Mouse (Mus musculus) liver, adult 2 months (tissue): ENCODE data around the gene Rad54l. TPM values are rescaled to one million over a fixed set of nuclear protein-coding genes. Genes with fewer than 3 reads are reported as not detected.
A peak's percentile ranks its signal among the peaks of the same experiment; 100 is the strongest.

Experiments
- DNase-seq: peaks from one replicate; pipeline ENCODE4 v3.0.0-alpha.2; 2011; ENCODE audit warnings: low read depth, low spot score; ENCODE audit errors: extremely low read depth
- H3K27ac ChIP-seq: fragments of 200-500 bp; replicated peaks from 2 replicates; pipeline ENCODE4 v1.5.1; 2012; ENCODE audit warnings: low read depth, mild to moderate bottlenecking, control low read depth, inconsistent platforms, low read length; ENCODE audit not compliant: insufficient read depth
- H3K27me3 ChIP-seq: fragments of 200-500 bp; 2 replicates; pipeline ENCODE4 v1.6.1; 2012; ENCODE audit warnings: mild to moderate bottlenecking, moderate library complexity, low read length, inconsistent platforms; ENCODE audit not compliant: control insufficient read depth, insufficient read depth
- H3K36me3 ChIP-seq: fragments of 200-500 bp; 2 replicates; pipeline ENCODE4 v1.6.1; 2012; ENCODE audit warnings: low read length, inconsistent platforms; ENCODE audit not compliant: control insufficient read depth, insufficient read depth
- H3K4me1 ChIP-seq: fragments of 200-500 bp; 2 replicates; pipeline ENCODE4 v1.6.1; 2011; ENCODE audit warnings: low read length; ENCODE audit not compliant: control insufficient read depth, insufficient read depth
- H3K4me3 ChIP-seq: fragments of 200-500 bp; 2 replicates; pipeline ENCODE4 v1.5.1; 2011; ENCODE audit warnings: low read depth, mild to moderate bottlenecking, control low read depth, low read length, moderate library complexity; ENCODE audit not compliant: insufficient read depth
- H3K79me2 ChIP-seq: fragments of 200-500 bp; 2 replicates; pipeline ENCODE4 v1.6.1; 2012; ENCODE audit warnings: inconsistent platforms, mild to moderate bottlenecking, low read length, moderate library complexity; ENCODE audit not compliant: control insufficient read depth, insufficient read depth
- H3K9ac ChIP-seq: fragments of 200-500 bp; 2 replicates; pipeline ENCODE4 v1.6.1; 2012; ENCODE audit warnings: low read depth, mild to moderate bottlenecking, control low read depth, inconsistent platforms, low read length
- CTCF ChIP-seq: fragments of 200-500 bp; IDR thresholded peaks from 2 replicates; pipeline ENCODE4 v1.5.1; 2011; ENCODE audit warnings: low read depth, low read length, control low read depth
- POLR2A ChIP-seq: fragments of 200-500 bp; IDR thresholded peaks from 2 replicates; pipeline ENCODE4 v1.6.1; 2011; ENCODE audit warnings: low read length, control low read depth; ENCODE audit not compliant: insufficient read depth; ENCODE audit errors: extremely low read depth
- WGBS: fragments of 180-500 bp; shearing (Covaris S2); methylation state at CpG from one replicate; pipeline ENCODE4 v1.1.7; 2018; 5-methylcytosine and 5-hydroxymethylcytosine counted together
- polyA plus RNA-seq: library from polyadenylated mRNA; depleted of rRNA; stranded (reverse); fragments of >200 nt; gene quantifications from 2 replicates; pipeline ENCODE4 v1.2.3, GENCODE M21; 2012
- total RNA-seq: library from RNA; depleted of rRNA; stranded (reverse); fragments of >200 nt; gene quantifications from 2 replicates; pipeline ENCODE4 v1.2.3, GENCODE M21; 2014

The Rad54l gene
- total and polyA plus RNA-seq, 2 experiments, result 0.06 to 0.18 TPM

GRCm38 (mm10) chr4:116137421-116137996, 14.0 kb upstream of the Rad54l start:
- no peak overlapping the region for H3K27ac ChIP-seq

GRCm38 (mm10) chr4:116134990-116135389, 11.5 kb upstream of the Rad54l start:
- H3K4me3 ChIP-seq, result no peak overlapping the region
- TF ChIP-seq CTCF, result peak; percentile 47
- TF ChIP-seq POLR2A, result no peak
- H3K79me2 ChIP-seq, result no peaks in the 10 kb centered on the region
- no peaks in the 10 kb centered on the region for H3K4me1 ChIP-seq
- no peaks in the 10 kb centered on the region for H3K27me3 ChIP-seq
- no peak overlapping the region for H3K9ac ChIP-seq
- no peak overlapping the region for H3K27ac ChIP-seq
- WGBS, result 60% methylated on average over 2 of the region's 2 CpGs
- no peaks in the 10 kb centered on the region for H3K36me3 ChIP-seq
- DNase-seq, result peak; percentile 42

More at GRCm38 (mm10) chr4:116137421-116137996, 14.0 kb upstream of the Rad54l start:
- 65% methylated on average over 13 of the region's 13 CpGs for WGBS
- no peak for DNase-seq
- TF ChIP-seq POLR2A, result no peak
- TF ChIP-seq CTCF, result no peak
- no peak overlapping the region for H3K9ac ChIP-seq
- H3K79me2 ChIP-seq, result no peaks in the 10 kb centered on the region
- H3K4me3 ChIP-seq, result no peak overlapping the region
- H3K36me3 ChIP-seq, result no peaks in the 10 kb centered on the region
- no peaks in the 10 kb centered on the region for H3K27me3 ChIP-seq
- no peaks in the 10 kb centered on the region for H3K4me1 ChIP-seq

- no peaks in the 10 kb centered on the region for H3K27me3 ChIP-seq
- TF ChIP-seq POLR2A, result no peak
- TF ChIP-seq CTCF, result no peak
- H3K27ac ChIP-seq, result no peak overlapping the region
- H3K9ac ChIP-seq, result no peak overlapping the region
- WGBS, result 84% methylated on average over 4 of the region's 4 CpGs
- H3K36me3 ChIP-seq, result no peaks in the 10 kb centered on the region
- H3K79me2 ChIP-seq, result no peaks in the 10 kb centered on the region
- no peaks in the 10 kb centered on the region for H3K4me1 ChIP-seq
- H3K4me3 ChIP-seq, result no peak overlapping the region
- no peak for DNase-seq
Observed at GRCm38 (mm10) chr4:116133126-116133525, 9.6 kb upstream of the Rad54l start.

- Histone ChIP-seq H3K4me3 (no peak overlapping the region), H3K4me1 (0 out of 2 replicates have a peak, but pooled peaks cover 2% of the 10 kb centered on the region), H3K79me2 (no peaks in the 10 kb centered on the region), H3K36me3 (no peaks in the 10 kb centered on the region), H3K9ac (no peak overlapping the region), H3K27me3 (no peaks in the 10 kb centered on the region), H3K27ac (no peak overlapping the region)
- DNase-seq, result no peak
- WGBS, result 89% methylated on average over 6 of the region's 6 CpGs
- no peak for TF ChIP-seq CTCF
- no peak for TF ChIP-seq POLR2A
Observed at GRCm38 (mm10) chr4:116127956-116128355, 4.5 kb upstream of the Rad54l start.

GRCm38 (mm10) chr4:116125803-116126386, 2.4 kb upstream of the Rad54l start:
- no peak overlapping the region for H3K4me3 ChIP-seq
- H3K27me3 ChIP-seq, result no peaks in the 10 kb centered on the region
- no peak overlapping the region for H3K9ac ChIP-seq
- no peak for DNase-seq
- H3K4me1 ChIP-seq, result 0 out of 2 replicates have a peak, but pooled peaks cover 2% of the 10 kb centered on the region
- no peaks in the 10 kb centered on the region for H3K36me3 ChIP-seq
- no peak for TF ChIP-seq CTCF
- no peak for TF ChIP-seq POLR2A
- no peak overlapping the region for H3K27ac ChIP-seq
- WGBS, result 95% methylated on average over 4 of the region's 4 CpGs
- H3K79me2 ChIP-seq, result no peaks in the 10 kb centered on the region

GRCm38 (mm10) chr4:116122762-116123161, 728 bp downstream of the Rad54l start:
- Histone ChIP-seq H3K79me2 (no peaks in the 10 kb centered on the region), H3K27ac (no peak overlapping the region), H3K4me3 (no peak overlapping the region), H3K4me1 (0 out of 2 replicates have a peak, but pooled peaks cover 2% of the 10 kb centered on the region), H3K27me3 (no peaks in the 10 kb centered on the region), H3K9ac (no peak overlapping the region), H3K36me3 (no peaks in the 10 kb centered on the region)
- DNase-seq, result no peak
- no peak for TF ChIP-seq CTCF
- no peak for TF ChIP-seq POLR2A
- WGBS, result 0% methylated on average over 1 of the region's 1 CpGs
